Mouse (Mus musculus) layer of hippocampus, adult 11-12 months (tissue): ENCODE measurements around the gene C1ql4.

Experiments
- DNase-seq: peaks from one replicate; pipeline ENCODE4 v3.0.0; 2022; ENCODE audit warnings: low spot score

C1ql4 gene

GRCm38 (mm10) chr15:99087253-99088075 lies at the start of gene C1ql4:
TSS of gene C1ql4 (minus strand) at chr15:99087817.
- no peak for DNase-seq

- no peak for DNase-seq
Observed at GRCm38 (mm10) chr15:99129956-99130910, 42.6 kb upstream of the C1ql4 start.

DNA sequence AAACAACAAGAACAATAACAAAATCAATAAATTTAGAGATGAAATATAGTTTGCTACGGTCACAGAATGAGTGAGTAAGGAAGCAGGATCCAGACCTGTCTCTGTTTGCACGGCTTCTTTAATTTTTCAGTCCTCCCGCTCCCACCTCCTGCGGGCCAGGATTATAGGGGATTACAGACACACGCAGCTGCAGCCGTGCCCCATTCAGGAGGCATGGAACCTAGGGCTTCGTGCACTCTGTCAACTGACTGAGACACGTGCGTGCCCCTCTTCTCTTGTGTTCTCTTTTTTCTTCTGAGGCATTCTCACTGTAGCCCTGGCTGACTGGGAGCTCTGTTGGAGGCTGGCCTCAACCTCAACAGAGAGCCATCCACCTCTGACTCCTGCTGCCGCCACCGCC lies 41.8 kb upstream of the C1ql4 start:
- DNase-seq: no peak

GRCm38 (mm10) chr15:99127851-99128522 lies 40.4 kb upstream of the C1ql4 start:
- DNase-seq: no peak

- DNase-seq: no peak
Observed at GRCm38 (mm10) chr15:99126816-99127365, 39.3 kb upstream of the C1ql4 start.

DNA sequence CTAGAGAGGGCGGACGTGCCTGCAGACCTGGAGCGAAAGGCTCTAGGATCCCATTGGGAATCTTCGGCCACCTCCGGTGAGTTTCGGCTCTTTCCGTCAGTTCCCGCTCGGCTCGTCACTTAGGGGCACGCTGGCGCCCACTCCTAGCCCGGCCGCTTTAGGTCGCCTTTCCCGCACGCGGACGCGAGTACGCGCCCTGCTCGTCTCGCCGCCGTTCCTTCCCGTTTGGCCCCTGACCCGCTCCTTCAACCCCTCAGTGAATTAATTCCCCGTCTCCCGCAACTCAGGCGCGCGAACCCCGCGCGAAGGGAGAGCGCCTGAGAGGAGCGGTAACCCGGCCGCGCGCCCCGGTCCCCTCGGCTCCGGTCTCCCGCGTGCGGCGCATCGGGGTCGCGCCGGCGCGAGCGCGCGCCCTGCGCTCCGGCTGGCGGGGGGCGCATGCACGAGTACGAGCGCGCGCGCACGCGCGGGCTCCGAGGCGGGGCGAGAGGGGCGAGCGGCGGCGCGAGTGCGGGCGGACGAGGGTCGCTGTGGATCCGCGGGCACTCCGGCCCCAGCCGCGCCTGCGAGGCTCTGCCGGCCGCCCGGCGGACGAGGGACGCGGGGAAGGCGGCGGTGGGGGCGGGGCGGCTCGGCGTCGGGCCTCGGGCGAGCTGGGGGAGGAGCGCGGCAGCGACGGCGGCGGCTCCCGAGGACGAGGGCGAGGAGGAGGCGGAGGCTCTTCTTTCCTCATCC lies 38.6 kb upstream of the C1ql4 start:
- peak; percentile 82 for DNase-seq

GRCm38 (mm10) chr15:99125711-99126080 lies 38.1 kb upstream of the C1ql4 start, which contains the start of gene Spats2:
TSS of gene Spats2 (plus strand) at chr15:99125916.
- no peak for DNase-seq

- DNase-seq: no peak
Observed at GRCm38 (mm10) chr15:99122642-99123041, 35.0 kb upstream of the C1ql4 start.

- DNase-seq: no peak
Observed at GRCm38 (mm10) chr15:99120814-99121213, 33.2 kb upstream of the C1ql4 start.

DNA sequence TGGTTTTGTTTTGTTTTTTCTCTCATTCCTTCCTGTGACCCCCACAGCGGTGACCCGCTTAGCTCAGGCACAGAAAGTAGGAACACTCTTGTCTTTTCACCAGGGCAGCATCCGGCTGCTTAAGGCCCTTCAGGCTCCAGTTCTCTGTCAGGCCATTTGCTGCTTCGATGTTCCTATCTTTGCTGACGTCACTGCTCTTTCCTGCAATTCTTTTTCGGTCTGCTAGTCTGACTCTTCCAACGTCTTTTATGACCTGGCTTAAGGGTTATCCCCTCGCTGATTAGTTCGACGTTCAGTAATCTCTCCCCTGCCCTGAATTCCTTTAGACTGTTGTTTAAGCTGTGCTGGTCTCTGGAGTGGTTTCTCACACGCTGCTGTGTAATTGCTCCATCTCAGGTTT lies 28.9 kb upstream of the C1ql4 start:
- DNase-seq: no peak

DNA sequence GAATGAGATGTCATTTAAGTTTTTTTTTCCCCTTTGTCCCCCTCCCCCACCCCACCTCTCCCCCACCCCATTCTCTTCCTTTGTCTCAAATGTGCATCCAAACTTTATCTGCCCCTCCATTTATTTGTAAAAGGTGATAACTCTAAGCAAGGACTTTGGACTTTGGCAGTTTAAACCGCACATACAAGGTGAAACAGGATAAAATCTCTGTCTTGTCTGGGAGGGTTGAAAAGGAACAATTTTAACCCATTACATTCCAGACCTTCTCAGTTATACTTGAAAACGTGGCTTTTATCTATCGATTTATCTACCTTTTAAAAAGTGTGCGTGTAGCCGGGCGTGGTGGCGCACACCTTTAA lies 27.4 kb upstream of the C1ql4 start:
- DNase-seq: no peak

GRCm38 (mm10) chr15:99114312-99115064 lies 26.9 kb upstream of the C1ql4 start:
- no peak for DNase-seq

- no peak for DNase-seq
Observed at GRCm38 (mm10) chr15:99113396-99113975, 25.9 kb upstream of the C1ql4 start.

GRCm38 (mm10) chr15:99112843-99113395 lies 25.3 kb upstream of the C1ql4 start:
- DNase-seq: no peak

DNA sequence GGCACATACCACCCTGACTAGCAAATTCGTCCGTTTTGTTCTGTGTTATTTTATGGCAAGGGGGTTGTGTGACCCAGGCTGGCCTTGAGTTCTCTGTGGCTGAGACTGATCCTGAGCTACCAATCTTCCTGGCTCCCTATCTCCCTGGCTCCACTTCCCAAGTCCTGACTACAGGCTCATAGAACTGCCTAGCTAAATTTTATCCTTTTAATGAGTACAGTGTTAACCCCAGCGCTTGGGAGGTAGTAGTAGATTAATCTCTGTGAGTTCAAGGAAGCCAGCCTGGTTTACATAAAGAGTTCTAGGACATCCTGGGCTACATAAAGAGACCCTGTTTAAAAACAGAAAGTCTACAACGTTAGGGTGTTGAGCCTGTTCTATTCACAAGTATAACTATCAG lies 24.2 kb upstream of the C1ql4 start:
- DNase-seq: no peak

DNA sequence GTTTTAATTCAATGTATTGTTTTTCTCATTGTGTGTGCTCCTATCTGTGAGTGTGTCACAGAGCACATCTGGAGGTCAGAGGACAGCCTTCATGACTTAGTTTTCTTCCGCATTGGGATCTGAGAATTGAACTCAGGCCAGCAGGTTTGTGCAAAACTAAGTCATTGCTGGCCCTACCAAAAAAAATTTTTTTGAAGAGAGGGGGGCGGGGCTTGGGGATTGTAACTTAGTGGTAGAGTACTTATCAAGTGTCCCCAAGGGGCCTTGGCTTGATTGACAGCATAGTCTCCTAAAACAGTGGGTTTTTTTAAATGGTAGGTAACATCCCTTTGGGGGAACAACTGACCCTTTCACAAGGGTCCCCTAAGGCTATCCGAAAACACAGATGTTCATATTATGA lies 23.5 kb upstream of the C1ql4 start:
- no peak for DNase-seq

DNA sequence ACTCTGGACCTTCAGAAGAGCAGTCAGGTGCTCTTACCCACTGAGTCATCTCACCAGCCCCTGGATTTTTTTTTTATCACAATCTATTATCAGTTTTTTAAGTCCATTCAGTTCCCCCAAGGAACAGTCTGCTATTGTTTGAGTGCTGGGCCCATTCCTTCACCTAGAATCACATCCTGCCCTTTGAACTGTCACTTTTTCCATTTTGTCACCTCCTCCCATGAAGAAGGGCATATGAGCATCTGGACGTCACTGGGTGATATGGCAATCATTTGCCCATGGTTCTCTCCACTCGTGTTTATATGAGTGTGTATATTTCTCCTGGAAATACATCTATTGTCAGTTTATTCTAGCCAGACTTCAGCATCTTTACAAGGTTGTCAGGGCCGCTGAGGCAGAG lies 20.2 kb upstream of the C1ql4 start:
- DNase-seq: no peak

- no peak for DNase-seq
Observed at GRCm38 (mm10) chr15:99105238-99105637, 17.6 kb upstream of the C1ql4 start.

GRCm38 (mm10) chr15:99099984-99100383 lies 12.4 kb upstream of the C1ql4 start:
- no peak for DNase-seq

- DNase-seq: peak; percentile 28
Observed at GRCm38 (mm10) chr15:99099139-99099556, 11.5 kb upstream of the C1ql4 start.
